Mouse (Mus musculus) T-helper 2 cell (primary cell): Measurements from ENCODE around the gene Atf2.
"Not testable (repeated sequence)": the region's sequence is repeated elsewhere in the genome, so short reads cannot be mapped to it uniquely, and the experiment has no call there.

ENCODE experiments used
- in situ Hi-C: fragments of 300-600 bp; cut with MboI, MseI; formaldehyde crosslinking; loops from one replicate; pipeline ENCODE4 v1.15.1; 2025; ENCODE audit warnings: high pct_unique_total_duplicates

Atf2 gene

DNA sequence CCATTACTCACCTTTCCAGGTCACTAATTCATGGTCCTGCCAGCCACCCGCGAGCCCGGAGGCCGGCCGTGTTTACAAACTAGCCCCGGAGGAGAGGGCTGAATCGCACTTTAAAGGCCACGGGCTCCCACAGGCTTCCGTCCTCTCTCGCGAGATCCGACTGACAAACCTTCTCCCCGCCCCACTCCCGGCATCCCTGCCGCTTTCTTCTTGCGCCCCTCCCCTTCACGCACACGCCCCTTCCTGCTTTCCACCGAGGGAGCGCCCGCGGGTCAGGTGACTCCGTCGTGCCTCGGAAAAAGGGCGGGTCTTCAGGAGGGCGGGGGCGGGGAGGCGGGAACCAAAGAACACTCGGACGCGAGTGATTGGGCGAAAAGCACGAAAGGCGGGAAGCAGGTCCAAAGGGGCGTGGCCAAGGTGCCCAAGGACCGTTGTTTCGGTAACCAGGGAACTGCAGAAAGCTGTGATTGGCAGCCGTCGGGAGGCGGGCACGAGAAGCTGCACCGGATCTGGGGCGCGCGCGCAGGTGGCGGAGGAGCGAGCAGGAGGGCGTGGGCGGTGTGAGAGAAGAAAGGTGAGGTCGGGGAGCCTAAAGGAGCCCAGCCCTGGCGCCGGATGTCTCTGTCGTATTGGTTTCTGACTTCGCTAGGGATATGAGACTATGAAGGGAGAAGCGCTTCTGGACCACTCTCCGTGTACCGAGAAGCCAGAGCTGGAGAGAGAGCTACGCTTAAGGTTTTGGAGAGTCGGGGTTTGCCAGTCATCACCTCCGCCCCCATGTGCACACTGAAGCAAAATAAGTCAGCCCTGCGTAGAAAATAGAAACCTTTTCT is at the start of gene Atf2:
Gene Atf2 (minus strand): TSS at position 176 of the 833 bp plus-strand sequence.
- in situ Hi-C loops: loop anchor here (25.0 kb wide), 1 partner anchor 330 kb away; no protein-coding TSS in a partner anchor

DNA sequence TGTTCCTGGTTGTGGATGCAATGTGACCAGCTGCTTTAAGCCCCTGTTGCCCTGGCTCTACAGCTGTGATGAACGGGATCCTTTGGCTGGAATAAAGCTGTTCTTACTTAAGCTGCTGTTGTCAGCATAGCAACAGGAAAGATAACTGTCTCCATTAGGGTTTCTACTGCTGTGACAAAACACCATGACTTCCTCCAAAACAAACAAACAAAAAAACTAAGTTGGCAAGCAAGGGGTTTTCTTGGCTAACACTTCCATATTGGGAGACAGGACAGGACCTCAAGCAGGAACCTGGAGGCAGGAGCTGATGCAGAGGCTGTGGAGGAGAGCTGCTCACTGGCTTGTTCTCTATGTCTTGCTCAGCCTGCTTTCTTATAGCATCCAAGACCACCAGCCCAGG is 48.8 kb upstream of the Atf2 start:
- in situ Hi-C loops: loop anchor here (10.0 kb wide), 1 partner anchor 1294 kb away; no protein-coding TSS in a partner anchor

DNA sequence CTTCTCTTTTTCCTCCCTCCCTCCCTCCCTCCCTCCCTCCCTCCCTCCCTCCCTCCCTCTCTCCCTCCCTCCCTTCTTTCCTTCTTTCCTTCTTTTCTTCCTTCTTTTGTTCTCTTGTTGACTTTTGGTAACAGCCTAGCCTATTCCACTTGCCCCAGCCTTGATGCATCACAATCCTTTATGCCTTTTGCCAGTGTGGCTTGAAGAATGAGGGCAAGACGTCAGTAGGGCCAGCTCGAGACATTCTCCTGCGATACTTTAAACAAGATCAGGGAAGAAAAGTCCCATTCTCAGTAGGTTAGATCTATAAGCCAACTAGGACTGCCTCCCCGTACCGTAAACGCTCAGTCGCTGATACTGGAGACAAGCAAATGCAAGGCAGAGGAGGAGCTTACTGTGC is 48.0 kb upstream of the Atf2 start:
- in situ Hi-C loops: loop anchor here (10.0 kb wide), 1 partner anchor 1294 kb away; no protein-coding TSS in a partner anchor

DNA sequence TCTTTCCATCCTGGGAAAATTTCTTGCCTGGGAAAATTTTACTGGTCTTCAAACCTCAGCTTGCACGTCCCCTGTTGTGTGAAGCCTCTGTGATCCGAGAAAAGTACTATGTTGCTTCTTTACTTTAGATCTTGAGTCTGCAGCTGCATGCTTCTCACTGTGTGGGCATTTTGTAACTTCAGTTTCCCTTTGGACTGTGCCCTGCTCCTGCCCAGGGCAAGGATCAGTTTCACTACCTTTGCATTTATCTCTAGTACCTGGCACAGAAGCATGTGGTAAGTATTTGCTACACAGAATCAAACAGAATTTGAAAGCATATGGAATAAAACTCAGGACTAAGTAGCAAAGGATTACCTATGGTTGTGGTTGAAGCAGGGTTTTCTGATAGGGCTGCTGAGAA is 46.5 kb upstream of the Atf2 start:
- in situ Hi-C loops: no loop called here

DNA sequence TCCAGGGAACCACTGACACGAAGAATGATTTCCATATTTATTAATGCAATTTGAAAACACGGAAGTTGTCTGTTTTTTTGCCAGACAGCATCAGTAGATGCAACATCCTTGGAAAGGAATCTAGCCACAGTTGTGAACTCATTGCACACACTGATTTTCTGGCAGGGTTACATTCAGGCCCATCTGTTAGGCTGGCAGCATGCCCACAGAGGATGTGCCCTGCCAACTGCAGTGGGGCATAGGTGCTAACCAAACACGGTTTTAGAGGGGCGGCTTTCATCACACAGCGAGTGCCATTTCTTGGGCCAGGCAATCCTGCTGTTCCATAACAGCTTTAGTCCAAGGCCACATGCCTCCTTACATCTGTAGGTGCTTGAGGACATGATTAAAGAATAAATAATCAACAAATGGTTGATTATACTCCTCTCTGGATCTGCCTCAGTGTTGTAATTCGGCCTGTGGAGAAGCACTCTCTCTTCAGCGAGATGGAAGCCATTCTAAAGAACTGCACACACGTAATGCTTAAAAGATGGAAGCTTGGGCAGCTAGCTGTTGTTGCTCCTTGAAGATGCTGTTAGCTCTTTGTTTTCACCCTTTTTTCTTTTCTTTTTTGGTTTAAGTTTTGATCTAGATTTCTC is 40.4 kb upstream of the Atf2 start:
- in situ Hi-C loops: no loop called here

DNA sequence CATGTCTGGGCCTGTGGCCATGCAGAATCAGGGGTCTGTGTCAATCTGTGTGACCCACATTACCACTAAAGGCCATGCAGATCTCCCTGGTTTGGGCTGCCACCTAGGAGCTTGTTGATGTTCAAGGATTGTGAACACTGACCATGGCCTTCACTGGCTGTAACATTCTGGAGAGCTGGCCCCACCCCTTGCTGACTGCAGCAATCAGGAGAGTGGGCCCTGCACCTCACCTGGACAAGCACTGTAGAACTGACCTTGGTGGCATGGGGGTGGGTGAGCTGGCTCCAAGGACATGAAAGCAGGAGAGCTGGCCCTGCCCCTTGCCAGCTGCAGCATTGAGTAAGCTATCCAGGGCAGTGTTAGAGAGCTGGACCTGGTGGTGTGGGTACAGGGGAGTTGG is 35.3 kb upstream of the Atf2 start:
- in situ Hi-C loops: loop anchor here (5.0 kb wide), 1 partner anchor 60 kb away; no protein-coding TSS in a partner anchor

DNA sequence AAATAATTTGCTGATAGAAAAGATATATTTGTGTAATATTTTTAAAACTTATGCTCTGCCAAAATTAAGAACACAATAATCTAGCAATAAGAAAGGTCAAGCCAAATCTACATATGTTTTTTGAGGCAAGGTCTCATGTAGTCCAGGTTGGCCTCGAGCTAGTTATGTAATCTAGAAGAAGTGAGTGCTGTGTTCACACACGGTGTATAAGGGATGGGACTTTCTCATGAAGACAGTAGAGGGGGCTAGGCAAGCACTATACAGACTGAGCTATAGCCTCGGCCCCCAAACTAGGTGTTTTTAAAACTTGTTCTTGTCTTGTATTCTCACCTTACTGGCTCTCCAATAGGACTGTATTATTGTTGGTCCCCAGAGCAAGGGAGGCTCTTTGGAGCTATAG is 33.1 kb upstream of the Atf2 start:
- in situ Hi-C loops: loop anchor here (5.0 kb wide), 1 partner anchor 62 kb away; no protein-coding TSS in a partner anchor

DNA sequence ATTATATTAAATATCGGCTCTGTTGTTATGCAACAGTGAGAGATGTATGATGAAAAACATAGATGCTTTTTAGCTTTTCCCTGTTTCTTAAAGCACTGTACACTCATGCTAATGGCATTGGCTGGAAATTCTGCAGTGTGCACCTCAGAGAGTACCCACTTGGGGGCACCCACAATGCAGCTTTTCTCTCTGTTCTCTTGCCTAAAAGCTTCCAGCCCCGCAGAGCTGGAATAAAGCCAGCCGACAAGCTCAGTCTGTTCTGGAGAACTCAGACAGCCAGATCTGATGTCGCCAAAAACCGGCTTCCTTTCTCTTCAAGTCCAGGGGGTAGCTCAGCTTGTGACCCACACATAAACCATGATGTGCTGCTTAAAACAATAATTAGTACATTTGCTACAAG is 32.6 kb upstream of the Atf2 start:
- in situ Hi-C loops: loop anchor here (5.0 kb wide), 1 partner anchor 62 kb away; no protein-coding TSS in a partner anchor

DNA sequence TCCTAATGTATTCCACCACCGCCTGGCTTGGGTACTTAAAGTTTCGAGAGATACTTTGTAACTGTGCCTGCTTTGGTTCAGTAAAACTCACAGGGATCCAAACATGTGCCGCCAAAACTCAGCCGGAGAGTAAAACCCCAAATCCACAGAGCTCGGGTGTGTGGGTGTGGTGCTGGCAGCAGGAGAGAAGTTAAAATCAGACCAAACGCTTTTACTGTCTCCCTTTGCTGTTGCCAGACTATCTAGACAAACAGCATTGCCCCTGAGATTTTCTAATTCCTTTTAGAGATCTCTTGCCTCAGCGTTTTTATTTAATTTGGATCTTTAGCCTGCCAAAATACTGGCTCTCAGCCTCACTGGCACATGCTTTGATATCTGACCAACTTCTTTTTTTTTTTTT is 27.2 kb upstream of the Atf2 start:
- in situ Hi-C loops: no loop called here

DNA sequence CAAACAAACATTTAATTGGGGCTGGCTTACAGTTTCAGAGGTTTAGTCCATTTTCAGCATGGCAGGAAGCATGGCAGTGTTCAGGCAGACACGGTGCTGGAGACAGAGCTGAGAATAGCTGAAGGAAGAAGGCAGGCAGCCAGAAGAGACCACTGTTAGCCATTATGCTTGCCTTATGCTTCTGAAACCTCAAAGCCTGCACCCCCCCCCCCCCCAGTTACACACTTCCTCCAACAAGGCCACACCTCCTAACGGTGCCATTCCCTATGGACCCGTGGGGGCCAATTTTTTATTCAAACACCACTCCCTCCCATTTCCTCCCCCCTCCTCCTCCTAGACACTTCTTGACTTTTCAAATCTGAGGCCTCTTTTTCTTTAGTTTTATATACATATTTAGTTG is 19.8 kb upstream of the Atf2 start:
- in situ Hi-C loops: no loop called here

DNA sequence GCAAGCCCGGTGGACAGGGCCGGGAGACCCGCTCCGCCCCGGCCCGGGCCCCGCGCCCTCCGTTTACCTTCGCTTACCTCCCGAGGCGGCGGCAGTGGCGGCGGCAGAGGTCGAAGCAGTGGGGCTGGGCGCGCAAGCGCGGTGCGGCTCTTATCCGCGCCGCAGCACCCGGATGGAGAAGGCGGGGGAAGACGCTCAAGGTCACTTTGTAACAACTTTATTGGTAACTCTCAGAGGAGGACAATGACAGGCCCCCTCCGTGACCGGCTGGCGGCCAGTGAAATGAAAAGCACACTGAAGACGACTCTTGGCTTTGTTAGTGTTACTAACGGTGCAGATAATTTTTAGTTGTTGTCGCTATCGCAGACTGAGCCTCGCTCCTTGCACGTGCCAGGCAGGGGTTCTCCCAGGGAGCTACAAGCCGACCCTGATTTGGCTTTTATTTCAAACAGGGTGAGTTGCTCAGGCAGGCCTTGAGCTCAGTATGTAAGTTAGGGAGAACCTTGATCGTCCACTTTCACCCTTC is 18.8 kb upstream of the Atf2 start, which contains the start of gene Atp5g3:
Gene Atp5g3 (minus strand): TSS at position 152 of the 526 bp plus-strand sequence.
- in situ Hi-C loops: no loop called here

DNA sequence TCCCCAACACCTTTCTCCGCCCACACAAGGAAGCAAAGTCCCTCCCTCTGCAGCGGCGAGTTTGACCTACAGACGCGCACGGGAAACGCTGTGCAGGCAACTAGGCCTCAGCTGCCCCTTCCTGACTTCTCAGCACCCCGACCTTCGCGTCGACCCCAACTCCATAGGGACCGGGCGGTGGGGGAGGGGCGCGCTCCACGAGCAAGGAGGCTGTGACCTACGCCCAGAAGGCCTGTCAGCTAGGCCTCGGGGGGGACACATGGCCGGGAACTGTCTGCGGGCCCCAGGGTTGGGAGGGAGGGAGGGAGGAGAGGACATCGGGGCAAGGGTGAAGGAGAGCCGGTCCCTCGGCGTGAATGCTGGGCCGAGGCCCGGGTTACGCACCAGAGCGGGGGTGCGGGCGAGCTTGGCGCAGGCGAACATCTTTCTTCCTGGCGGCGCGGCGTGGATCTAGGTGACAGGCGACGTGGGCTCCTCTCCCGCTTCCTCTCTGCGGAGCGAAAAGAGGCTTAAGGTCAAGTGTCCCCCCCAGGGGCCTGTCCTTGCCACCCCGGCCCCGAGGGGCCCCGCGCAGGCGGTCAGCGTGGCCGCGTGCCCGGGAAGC is 18.2 kb upstream of the Atf2 start:
- in situ Hi-C loops: no loop called here

DNA sequence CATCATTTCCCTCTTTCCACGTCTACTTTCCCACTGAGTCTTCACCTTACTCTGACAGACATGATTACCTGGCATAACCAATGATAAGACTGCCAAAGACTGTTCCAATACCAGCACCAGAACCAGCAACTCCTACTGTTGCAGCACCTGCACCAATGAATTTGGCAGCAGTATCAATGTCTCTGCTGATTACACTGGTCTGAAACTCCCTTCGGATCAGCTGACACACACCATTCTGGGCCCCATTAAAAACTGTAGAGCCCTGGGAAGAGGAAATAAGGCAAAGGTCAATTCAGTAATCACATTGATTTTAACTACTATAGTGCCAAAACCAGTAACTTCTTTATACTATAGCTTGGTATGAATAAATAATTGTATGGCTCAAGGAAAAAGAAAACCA is 16.7 kb upstream of the Atf2 start:
- in situ Hi-C loops: no loop called here

DNA sequence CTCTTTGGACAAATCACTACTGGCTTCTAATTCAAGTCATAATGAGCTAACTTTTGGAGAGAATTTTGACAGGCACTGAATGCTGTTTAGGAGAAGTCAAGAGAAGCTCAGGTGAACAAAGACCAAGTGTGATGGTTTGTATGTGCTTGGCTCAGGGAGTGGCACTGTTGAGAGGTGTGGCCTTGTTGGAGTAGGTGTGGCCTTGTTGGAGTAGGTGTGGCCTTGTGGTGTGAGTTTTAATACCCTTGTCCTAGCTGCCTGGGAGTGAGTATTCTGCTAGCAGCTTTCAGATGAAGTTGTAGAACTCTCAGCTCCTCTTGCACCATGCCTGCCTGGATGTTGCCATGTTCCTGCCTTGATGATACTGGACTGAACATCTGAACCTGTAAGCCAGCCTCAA is 12.2 kb upstream of the Atf2 start:
- in situ Hi-C loops: not testable (repeated sequence)

DNA sequence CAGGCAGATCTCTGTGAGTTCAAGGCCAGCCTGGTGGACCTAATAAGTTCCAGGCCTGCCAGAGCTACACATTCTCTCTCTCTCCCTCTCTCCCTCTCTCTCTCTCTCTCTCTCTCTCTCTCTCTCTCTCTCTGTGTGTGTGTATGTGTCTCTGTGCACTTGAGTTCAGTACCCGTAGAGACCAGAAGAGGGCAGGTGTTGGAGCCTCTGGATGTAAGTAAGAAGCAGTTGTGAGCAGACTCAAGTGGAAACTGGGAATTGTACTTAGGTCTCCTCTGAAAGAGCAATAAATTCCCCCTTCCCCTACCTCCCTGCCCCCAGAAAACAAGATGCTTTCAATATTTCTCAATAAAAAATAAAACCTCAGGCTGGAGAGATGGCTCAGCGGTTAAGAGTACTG is 11.1 kb upstream of the Atf2 start:
- in situ Hi-C loops: no loop called here

DNA sequence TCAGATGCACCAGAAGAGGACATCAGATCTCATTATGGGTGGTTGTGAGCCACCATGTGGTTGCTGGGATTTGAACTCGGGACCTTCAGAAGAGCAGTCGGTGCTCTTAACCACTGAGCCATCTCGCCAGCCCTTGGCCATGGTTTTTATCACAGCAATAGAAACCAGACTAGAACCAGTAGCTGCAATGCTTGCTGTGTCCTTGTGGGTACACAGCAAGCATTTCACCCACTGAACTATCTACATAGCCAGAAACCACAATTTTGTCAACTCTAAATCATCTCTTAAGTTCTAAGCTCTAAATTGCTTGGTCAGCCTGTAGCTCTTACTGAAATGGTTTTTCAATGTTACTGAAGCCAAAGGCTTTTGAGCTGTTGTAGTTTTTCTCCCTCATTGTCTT is 9.9 kb upstream of the Atf2 start:
- in situ Hi-C loops: not testable (repeated sequence)

DNA sequence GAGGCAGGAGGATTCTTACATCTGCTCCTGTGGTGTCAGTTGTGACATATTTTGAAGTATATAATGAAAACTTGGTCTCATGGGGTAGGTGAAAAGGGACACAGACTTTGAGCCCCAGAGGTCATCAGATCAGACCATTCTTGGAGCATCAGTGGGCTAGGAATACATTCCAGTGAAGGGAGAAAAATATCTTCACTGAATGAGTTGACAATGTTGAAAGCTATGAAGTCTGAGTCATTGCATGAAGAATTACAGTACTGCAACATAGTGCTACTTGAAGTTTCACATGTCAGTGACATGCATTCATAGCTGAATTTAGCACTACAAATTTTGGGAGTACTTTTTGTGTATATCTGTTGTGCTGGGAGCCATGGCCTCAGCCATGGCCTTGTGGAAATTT is 8.7 kb upstream of the Atf2 start:
- in situ Hi-C loops: no loop called here

DNA sequence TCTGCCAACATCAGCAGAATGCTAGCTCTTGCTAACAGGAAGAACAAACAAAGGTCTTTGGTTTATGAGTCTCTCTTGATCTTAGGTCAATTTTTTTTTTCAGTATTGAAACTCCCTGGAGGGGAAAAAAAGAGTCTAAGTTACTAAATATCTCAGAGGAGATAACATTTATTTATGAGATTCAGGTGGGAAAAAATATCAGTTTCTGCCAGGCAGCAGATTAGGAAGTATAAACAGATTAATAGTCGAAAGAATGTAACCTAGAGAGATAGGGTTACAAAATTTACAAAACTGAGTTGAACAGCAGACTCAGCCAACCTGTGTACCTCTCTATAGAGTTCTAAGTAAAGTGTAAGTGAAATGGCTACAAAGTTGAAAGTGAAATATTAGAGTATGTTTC is 7.9 kb upstream of the Atf2 start:
- in situ Hi-C loops: no loop called here

DNA sequence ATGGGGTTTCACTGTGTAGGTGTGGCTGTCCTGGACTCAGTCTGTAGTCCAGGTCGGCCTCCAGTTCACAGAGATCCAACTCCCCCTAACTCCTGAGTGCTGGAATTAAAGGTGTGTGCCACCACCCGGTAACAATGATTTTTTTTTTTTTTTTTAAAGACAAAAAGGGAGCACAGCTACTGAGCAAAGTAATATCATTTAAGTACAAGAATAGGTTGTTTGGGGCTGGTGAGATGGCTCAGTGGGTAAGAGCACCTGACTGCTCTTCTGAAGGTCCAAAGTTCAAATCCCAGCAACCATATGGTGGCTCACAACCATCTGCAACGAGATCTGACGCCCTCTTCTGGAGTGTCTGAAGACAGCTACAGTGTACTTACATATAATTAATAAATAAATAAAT is 4.5 kb upstream of the Atf2 start:
- in situ Hi-C loops: loop anchor here (5.0 to 25.0 kb wide), 2 partner anchors 335 to 440 kb away; no protein-coding TSS in a partner anchor

DNA sequence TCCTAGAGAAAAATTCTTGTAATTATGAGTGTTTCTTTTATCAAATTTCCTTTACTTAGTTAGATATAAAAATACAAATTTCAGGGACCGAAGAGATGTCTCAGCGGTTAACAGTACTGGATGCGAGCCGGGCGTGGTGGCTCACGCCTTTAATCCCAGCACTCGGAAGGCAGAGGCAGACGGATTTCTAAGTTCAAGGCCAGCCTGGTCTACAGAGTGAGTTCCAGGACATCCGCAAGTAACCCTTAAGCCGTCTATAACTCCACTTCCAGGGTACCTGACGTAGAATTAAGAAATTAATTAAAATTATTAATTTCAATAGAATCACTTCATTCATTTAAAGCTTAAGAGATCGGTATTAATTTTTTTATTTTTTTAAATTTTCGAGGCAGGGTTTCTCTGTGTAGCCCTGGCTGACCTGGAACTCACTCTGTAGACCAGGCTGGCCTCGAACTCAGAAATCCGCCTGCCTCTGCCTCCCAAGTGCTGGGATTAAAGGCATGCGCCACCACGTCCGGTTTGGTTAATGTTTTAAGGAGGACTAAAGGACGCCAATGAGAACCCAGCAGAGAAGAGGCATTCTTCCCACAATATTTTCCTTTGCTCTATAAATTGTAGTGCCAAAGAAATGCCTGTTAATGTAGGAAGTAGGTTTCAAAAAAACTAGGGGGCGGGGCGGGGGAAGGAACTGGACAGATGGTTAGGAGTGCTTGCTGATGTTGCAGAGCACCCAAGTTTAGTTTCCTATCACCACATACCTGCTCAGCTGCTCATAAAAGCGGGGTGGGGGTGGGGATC is 1.2 kb upstream of the Atf2 start:
- in situ Hi-C loops: loop anchor here (25.0 kb wide), 1 partner anchor 331 kb away; no protein-coding TSS in a partner anchor
